Mouse (Mus musculus): ENCODE measurements at regions not wholly inside any gene's neighbourhood (a gene's known extent, or its start where the extent isn't known, plus 50 kb on each side); places are given as distances from the start of the nearest gene placed in this dataset.
A peak's percentile ranks its signal among the peaks of the same experiment; 100 is the strongest.

- no peak for DNase-seq (ENCODE audit: low spot score in 2 of 2)
Observed at GRCm38 (mm10) chr11:114177789-114178188, 110.9 kb upstream of the Sdk2 start.

- no peak for DNase-seq (ENCODE audit: low spot score in 2 of 2)
Observed at GRCm38 (mm10) chr11:114177281-114177680, 110.4 kb upstream of the Sdk2 start.

- DNase-seq (ENCODE audit: low spot score in 2 of 2) = no peak
Observed at GRCm38 (mm10) chr11:114176671-114177212, 109.9 kb upstream of the Sdk2 start.

- DNase-seq (ENCODE audit: low spot score in 2 of 2) = peak in 1 of 2 experiments; percentile 18
Observed at GRCm38 (mm10) chr11:114175437-114176131, 108.7 kb upstream of the Sdk2 start.

GRCm38 (mm10) chr11:114174871-114175270, 108.0 kb upstream of the Sdk2 start:
- DNase-seq (ENCODE audit: low spot score in 2 of 2) = no peak

GRCm38 (mm10) chr11:114168231-114168661, 101.4 kb upstream of the Sdk2 start:
- DNase-seq (ENCODE audit: low spot score in 2 of 2) = no peak

- DNase-seq (ENCODE audit: low spot score in 2 of 2) = no peak
Observed at GRCm38 (mm10) chr11:114165656-114166362, 99.0 kb upstream of the Sdk2 start.

- DNase-seq (ENCODE audit: low spot score in 2 of 2) = peak; percentile 22 to 57
Observed at GRCm38 (mm10) chr11:114152716-114153115, 85.9 kb upstream of the Sdk2 start.

GRCm38 (mm10) chr11:114146334-114146733, 79.5 kb upstream of the Sdk2 start:
- no peak for DNase-seq (ENCODE audit: low spot score in 2 of 2)

- DNase-seq (ENCODE audit: low spot score in 2 of 2) = no peak
Observed at GRCm38 (mm10) chr11:114129270-114129669, 62.4 kb upstream of the Sdk2 start.

- DNase-seq (ENCODE audit: low spot score in 2 of 2) = no peak
Observed at GRCm38 (mm10) chr11:114128841-114129240, 62.0 kb upstream of the Sdk2 start.

GRCm38 (mm10) chr11:114127426-114127825, 60.6 kb upstream of the Sdk2 start:
- DNase-seq (ENCODE audit: low spot score in 2 of 2) = no peak

GRCm38 (mm10) chr11:114122175-114122574, 55.3 kb upstream of the Sdk2 start:
- DNase-seq (ENCODE audit: low spot score in 2 of 2) = no peak

- DNase-seq (ENCODE audit: low spot score in 2 of 2) = no peak
Observed at GRCm38 (mm10) chr11:114119135-114119534, 52.3 kb upstream of the Sdk2 start.

Measured in layer of hippocampus, adult 8-10 months (tissue).